Mouse (Mus musculus) NIH3T3 (cell line): ENCODE data around the gene Sf3b3.
"Not testable (repeated sequence)": the region's sequence is repeated elsewhere in the genome, so short reads cannot be mapped to it uniquely, and the experiment has no call there.

Experiments used
- DNase-seq: peaks from one replicate; pipeline ENCODE4 v3.0.0-alpha.2; 2012; ENCODE audit warnings: low read depth

The Sf3b3 gene

GRCm38 (mm10) chr8:110846405-110847170 lies at the start of gene Sf3b3, which contains the start of gene Cog4:
Sf3b3 (minus strand) TSS chr8:110846787.
Cog4 (plus strand) TSS chr8:110846600.
- DNase-seq = peak; percentile 92

- DNase-seq = no peak
Observed at GRCm38 (mm10) chr8:110895812-110896211, 49.2 kb upstream of the Sf3b3 start.

GRCm38 (mm10) chr8:110895254-110895653 lies 48.7 kb upstream of the Sf3b3 start:
- DNase-seq = no peak

- DNase-seq = peak; percentile 18
Observed at GRCm38 (mm10) chr8:110894851-110895250, 48.3 kb upstream of the Sf3b3 start.

- DNase-seq = no peak
Observed at GRCm38 (mm10) chr8:110892913-110893312, 46.3 kb upstream of the Sf3b3 start.

- DNase-seq = no peak
Observed at GRCm38 (mm10) chr8:110892040-110892439, 45.5 kb upstream of the Sf3b3 start.

GRCm38 (mm10) chr8:110889904-110890470 lies 43.4 kb upstream of the Sf3b3 start:
- no peak for DNase-seq

GRCm38 (mm10) chr8:110888860-110889259 lies 42.3 kb upstream of the Sf3b3 start:
- no peak for DNase-seq

GRCm38 (mm10) chr8:110888441-110888840 lies 41.9 kb upstream of the Sf3b3 start:
- DNase-seq = no peak

- no peak for DNase-seq
Observed at GRCm38 (mm10) chr8:110887551-110887950, 41.0 kb upstream of the Sf3b3 start.

- no peak for DNase-seq
Observed at GRCm38 (mm10) chr8:110886634-110887033, 40.0 kb upstream of the Sf3b3 start.

- DNase-seq = no peak
Observed at GRCm38 (mm10) chr8:110883824-110884223, 37.2 kb upstream of the Sf3b3 start.

- DNase-seq = no peak
Observed at GRCm38 (mm10) chr8:110881741-110882310, 35.2 kb upstream of the Sf3b3 start.

- DNase-seq = no peak
Observed at GRCm38 (mm10) chr8:110877862-110878261, 31.3 kb upstream of the Sf3b3 start.

- no peak for DNase-seq
Observed at GRCm38 (mm10) chr8:110870501-110870900, 23.9 kb upstream of the Sf3b3 start.

- DNase-seq = not testable (repeated sequence)
Observed at GRCm38 (mm10) chr8:110861347-110862025, 14.9 kb upstream of the Sf3b3 start.

- peak; percentile 77 for DNase-seq
Observed at GRCm38 (mm10) chr8:110859651-110860501, 13.3 kb upstream of the Sf3b3 start.

- peak; percentile 70 for DNase-seq
Observed at GRCm38 (mm10) chr8:110856760-110857461, 10.3 kb upstream of the Sf3b3 start.

GRCm38 (mm10) chr8:110856073-110856472 lies 9.5 kb upstream of the Sf3b3 start:
- not testable (repeated sequence) for DNase-seq

- no peak for DNase-seq
Observed at GRCm38 (mm10) chr8:110851186-110851585, 4.6 kb upstream of the Sf3b3 start.
